Mouse (Mus musculus) hindbrain, embryonic 13.5 days (tissue): ENCODE data around the gene Gm21958. TPM values are rescaled to one million over a fixed set of nuclear protein-coding genes. Genes with fewer than 3 reads are reported as not detected.
"Not testable (repeated sequence)": the region's sequence is repeated elsewhere in the genome, so short reads cannot be mapped to it uniquely, and the experiment has no call there.

ENCODE experiments used
- ATAC-seq: fragments of 200-750 bp; cut with Nextera tagmentation; 2 replicates; pipeline ENCODE4 v1.8.0; 2017; ENCODE audit warnings: moderate TSS enrichment; ENCODE audit not compliant: low FRiP score
- H3K27ac ChIP-seq: fragments of 300-500 bp; sonication (generic); 2 replicates; pipeline ENCODE4 v1.5.1; 2015; ENCODE audit warnings: inconsistent platforms, mild to moderate bottlenecking, moderate library complexity
- H3K27me3 ChIP-seq: fragments of 300-500 bp; sonication (generic); 2 replicates; pipeline ENCODE4 v1.6.1; 2015; ENCODE audit warnings: mild to moderate bottlenecking, inconsistent platforms
- H3K36me3 ChIP-seq: fragments of 300-500 bp; sonication (generic); 2 replicates; pipeline ENCODE4 v1.6.1; 2015; ENCODE audit warnings: mild to moderate bottlenecking, inconsistent platforms
- H3K4me1 ChIP-seq: fragments of 300-500 bp; sonication (generic); replicated peaks from 2 replicates; pipeline ENCODE4 v1.6.1; 2015; ENCODE audit warnings: inconsistent platforms
- H3K4me2 ChIP-seq: fragments of 300-500 bp; sonication (generic); 2 replicates; pipeline ENCODE4 v1.6.1; 2015; ENCODE audit warnings: inconsistent platforms, mild to moderate bottlenecking, moderate library complexity
- H3K4me3 ChIP-seq: fragments of 300-500 bp; sonication (generic); 2 replicates; pipeline ENCODE4 v1.5.1; 2015; ENCODE audit warnings: mild to moderate bottlenecking, inconsistent platforms
- H3K9ac ChIP-seq: fragments of 300-500 bp; sonication (generic); 2 replicates; pipeline ENCODE4 v1.6.1; 2015; ENCODE audit warnings: mild to moderate bottlenecking, inconsistent platforms
- H3K9me3 ChIP-seq: fragments of 300-500 bp; sonication (generic); 2 replicates; pipeline ENCODE4 v1.6.1; 2016; ENCODE audit warnings: inconsistent platforms
- WGBS: fragments of 180-500 bp; shearing (Covaris S2); methylation state at CpG from one replicate; pipeline ENCODE4 v1.1.7; 2015; 5-methylcytosine and 5-hydroxymethylcytosine counted together
- polyA plus RNA-seq: library from polyadenylated mRNA; unstranded; fragments of >200 nt; fragmentation: Nextera tagmentation; extraction: Ambion mirVana; gene quantifications from 2 replicates; pipeline ENCODE4 v1.2.1, GENCODE M21; 2015

Gm21958 gene
- polyA plus RNA-seq, 1 experiment from 2014 or later: 0.83 TPM

- H3K9ac ChIP-seq: no peak overlapping the region
- H3K36me3 ChIP-seq: peaks cover 69% of the 10 kb centered on the region
- no peaks in the 10 kb centered on the region for H3K27me3 ChIP-seq
- no peak for ATAC-seq
- H3K4me2 ChIP-seq: no peak overlapping the region
- no peaks in the 10 kb centered on the region for H3K9me3 ChIP-seq
- H3K27ac ChIP-seq: no peak overlapping the region
- H3K4me3 ChIP-seq: no peak overlapping the region
- 94% methylated on average over 6 of the region's 6 CpGs for WGBS
- no peaks in the 10 kb centered on the region for H3K4me1 ChIP-seq
Observed at GRCm38 (mm10) chr3:54715461-54715860, 1.3 kb upstream of the Gm21958 start.

- no peak overlapping the region for H3K4me3 ChIP-seq
- no peaks in the 10 kb centered on the region for H3K9me3 ChIP-seq
- H3K27me3 ChIP-seq: no peaks in the 10 kb centered on the region
- peaks cover 78% of the 10 kb centered on the region for H3K36me3 ChIP-seq
- no peak for ATAC-seq
- 90% methylated on average over 9 of the region's 9 CpGs for WGBS
- no peak overlapping the region for H3K27ac ChIP-seq
- H3K4me1 ChIP-seq: no peaks in the 10 kb centered on the region
- H3K4me2 ChIP-seq: no peak overlapping the region
- no peak overlapping the region for H3K9ac ChIP-seq
Observed at GRCm38 (mm10) chr3:54708972-54709371, 5.2 kb downstream of the Gm21958 start.

GRCm38 (mm10) chr3:54704106-54704505, 10.0 kb downstream of the Gm21958 start:
- H3K9me3 ChIP-seq, H3K4me3 ChIP-seq, H3K9ac ChIP-seq, H3K27ac ChIP-seq, ATAC-seq, H3K4me2 ChIP-seq, H3K4me1 ChIP-seq, H3K27me3 ChIP-seq: not testable (repeated sequence)
- WGBS: 97% methylated on average over 8 of the region's 8 CpGs
- peaks cover 75% of the 10 kb centered on the region for H3K36me3 ChIP-seq

- no peaks in the 10 kb centered on the region for H3K27me3 ChIP-seq
- H3K4me2 ChIP-seq: no peak overlapping the region
- ATAC-seq: no peak
- H3K9me3 ChIP-seq: no peaks in the 10 kb centered on the region
- peaks cover 77% of the 10 kb centered on the region for H3K36me3 ChIP-seq
- no peak overlapping the region for H3K27ac ChIP-seq
- WGBS: 95% methylated on average over 5 of the region's 5 CpGs
- H3K4me3 ChIP-seq: no peak overlapping the region
- no peak overlapping the region for H3K9ac ChIP-seq
- H3K4me1 ChIP-seq: no peaks in the 10 kb centered on the region
Observed at GRCm38 (mm10) chr3:54699759-54700301, 14.3 kb downstream of the Gm21958 start.

- WGBS: 1% methylated on average over 8 of the region's 8 CpGs
- Histone ChIP-seq H3K9ac (peak overlapping the region; percentile 75), H3K27ac (peak overlapping the region; percentile 82), H3K4me3 (peak overlapping the region; percentile 70), H3K9me3 (no peaks in the 10 kb centered on the region), H3K36me3 (peaks cover 26% of the 10 kb centered on the region), H3K27me3 (0 out of 2 replicates have a peak, but pooled peaks cover 3% of the 10 kb centered on the region), H3K4me1 (peaks cover 10% of the 10 kb centered on the region), H3K4me2 (peak overlapping the region; percentile 59)
- ATAC-seq: peak; percentile 9; the same call in 1 of the 2 replicates
Observed at GRCm38 (mm10) chr3:54693056-54693415, 21.1 kb downstream of the Gm21958 start.

- 2% methylated on average over 65 of the region's 65 CpGs for WGBS
- peak; percentile 99 for ATAC-seq
Observed at GRCm38 (mm10) chr3:54692202-54693055, 21.7 kb downstream of the Gm21958 start, which contains the start of gene Supt20. Gene Supt20 (plus strand): TSS chr3:54692807.

GRCm38 (mm10) chr3:54689091-54689490, 25.1 kb downstream of the Gm21958 start:
- H3K4me3 ChIP-seq: no peak overlapping the region
- H3K36me3 ChIP-seq: no peaks in the 10 kb centered on the region
- 56% methylated on average over 2 of the region's 2 CpGs for WGBS
- no peak overlapping the region for H3K4me2 ChIP-seq
- ATAC-seq: no peak
- peaks cover 4% of the 10 kb centered on the region; the same call in 1 of the 2 replicates for H3K4me1 ChIP-seq
- no peak overlapping the region for H3K27ac ChIP-seq
- no peak overlapping the region for H3K9ac ChIP-seq
- 0 out of 2 replicates have a peak, but pooled peaks cover 3% of the 10 kb centered on the region for H3K27me3 ChIP-seq
- H3K9me3 ChIP-seq: no peaks in the 10 kb centered on the region

More at GRCm38 (mm10) chr3:54692202-54693055, 21.7 kb downstream of the Gm21958 start, which contains the start of gene Supt20:
- H3K4me2 ChIP-seq: peak within 1 kb of the TSS; percentile 74
- no peaks in the 10 kb centered on the region for H3K9me3 ChIP-seq
- H3K36me3 ChIP-seq: peaks cover 20% of the 10 kb centered on the region
- peak within 1 kb of the TSS; percentile 70 for H3K4me3 ChIP-seq
- H3K9ac ChIP-seq: peak within 1 kb of the TSS; percentile 75
- H3K27me3 ChIP-seq: 0 out of 2 replicates have a peak, but pooled peaks cover 3% of the 10 kb centered on the region
- H3K4me1 ChIP-seq: peaks cover 10% of the 10 kb centered on the region
- peak within 1 kb of the TSS; percentile 82 for H3K27ac ChIP-seq

GRCm38 (mm10) chr3:54687245-54687644, 26.9 kb downstream of the Gm21958 start:
- WGBS: 74% methylated on average over 2 of the region's 2 CpGs
- ATAC-seq: no peak

GRCm38 (mm10) chr3:54685202-54685601, 29.0 kb downstream of the Gm21958 start:
- WGBS: 97% methylated on average over 3 of the region's 3 CpGs
- Histone ChIP-seq H3K4me2 (no peak overlapping the region), H3K9ac (no peak overlapping the region), H3K4me3 (no peak overlapping the region), H3K36me3 (no peaks in the 10 kb centered on the region), H3K27me3 (no peaks in the 10 kb centered on the region), H3K4me1 (no peaks in the 10 kb centered on the region), H3K9me3 (no peaks in the 10 kb centered on the region), H3K27ac (no peak overlapping the region)
- ATAC-seq: no peak

More at GRCm38 (mm10) chr3:54687245-54687644, 26.9 kb downstream of the Gm21958 start:
- Histone ChIP-seq H3K4me2 (no peak overlapping the region), H3K27ac (no peak overlapping the region), H3K9ac (no peak overlapping the region), H3K9me3 (no peaks in the 10 kb centered on the region), H3K4me1 (peaks cover 3% of the 10 kb centered on the region; the same call in 1 of the 2 replicates), H3K27me3 (0 out of 2 replicates have a peak, but pooled peaks cover 3% of the 10 kb centered on the region), H3K4me3 (no peak overlapping the region), H3K36me3 (no peaks in the 10 kb centered on the region)

- Histone ChIP-seq H3K27ac (no peak overlapping the region), H3K27me3 (no peaks in the 10 kb centered on the region), H3K9ac (no peak overlapping the region), H3K4me1 (no peaks in the 10 kb centered on the region), H3K36me3 (no peaks in the 10 kb centered on the region), H3K4me2 (no peak overlapping the region), H3K9me3 (no peaks in the 10 kb centered on the region), H3K4me3 (no peak overlapping the region)
- 79% methylated on average over 6 of the region's 6 CpGs for WGBS
- ATAC-seq: no peak
Observed at GRCm38 (mm10) chr3:54681310-54682204, 32.6 kb downstream of the Gm21958 start.

- Histone ChIP-seq H3K27ac (no peak overlapping the region), H3K9ac (no peak overlapping the region), H3K27me3 (no peaks in the 10 kb centered on the region), H3K9me3 (no peaks in the 10 kb centered on the region), H3K4me1 (no peaks in the 10 kb centered on the region), H3K4me3 (no peak overlapping the region), H3K36me3 (no peaks in the 10 kb centered on the region), H3K4me2 (no peak overlapping the region)
- WGBS: 85% methylated on average over 2 of the region's 2 CpGs
- no peak for ATAC-seq
Observed at GRCm38 (mm10) chr3:54676818-54677217, 37.3 kb downstream of the Gm21958 start.
